Mouse (Mus musculus): ENCODE results near the gene Grk4. TPM values are rescaled to one million over a fixed set of nuclear protein-coding genes. Genes with fewer than 3 reads are reported as not detected.
"Not testable (repeated sequence)": the region's sequence is repeated elsewhere in the genome, so short reads cannot be mapped to it uniquely, and the experiment has no call there.

Grk4 gene
- polyA plus RNA-seq, 1 experiment from 2014 or later: 1.7 TPM

- H3K9ac ChIP-seq: no peak overlapping the region
- H3K4me2 ChIP-seq: no peak overlapping the region
- ATAC-seq (ENCODE audit: low FRiP score): no peak
- no peaks in the 10 kb centered on the region for H3K9me3 ChIP-seq
- no peak overlapping the region for H3K27ac ChIP-seq
- H3K36me3 ChIP-seq (replicated peaks): peaks cover 68% of the 10 kb centered on the region
- WGBS: 95% methylated on average over 9 of the region's 9 CpGs
- no peak overlapping the region for H3K4me3 ChIP-seq (replicated peaks)
- H3K4me1 ChIP-seq: peaks cover 8% of the 10 kb centered on the region
- H3K27me3 ChIP-seq: no peaks in the 10 kb centered on the region
Measured at GRCm38 (mm10) chr5:34654881-34655280, 5.3 kb upstream of the Grk4 start.

GRCm38 (mm10) chr5:34657556-34657955, 2.6 kb upstream of the Grk4 start:
- peaks cover 41% of the 10 kb centered on the region for H3K36me3 ChIP-seq (replicated peaks)

GRCm38 (mm10) chr5:34660591-34661130, 482 bp downstream of the Grk4 start:
- H3K4me1 ChIP-seq: peaks cover 8% of the 10 kb centered on the region
- H3K9ac ChIP-seq: peak overlapping the region; percentile 58
- no peaks in the 10 kb centered on the region for H3K9me3 ChIP-seq
- under 1% methylated on average over 57 of the region's 57 CpGs for WGBS
- peak overlapping the region; percentile 90 for H3K27ac ChIP-seq
- peak overlapping the region; percentile 70 for H3K4me2 ChIP-seq
- ATAC-seq (ENCODE audit: low FRiP score): no peak
- H3K4me3 ChIP-seq (replicated peaks): peak overlapping the region; percentile 63
- H3K36me3 ChIP-seq (replicated peaks): peaks cover 13% of the 10 kb centered on the region
- no peaks in the 10 kb centered on the region for H3K27me3 ChIP-seq

More at GRCm38 (mm10) chr5:34657556-34657955, 2.6 kb upstream of the Grk4 start:
- H3K27ac ChIP-seq: no peak overlapping the region
- no peak for ATAC-seq (ENCODE audit: low FRiP score)
- H3K4me3 ChIP-seq (replicated peaks): no peak overlapping the region
- WGBS: 95% methylated on average over 8 of the region's 8 CpGs
- no peaks in the 10 kb centered on the region for H3K27me3 ChIP-seq
- peaks cover 8% of the 10 kb centered on the region for H3K4me1 ChIP-seq
- no peak overlapping the region for H3K9ac ChIP-seq
- H3K4me2 ChIP-seq: no peak overlapping the region
- H3K9me3 ChIP-seq: no peaks in the 10 kb centered on the region

- Histone ChIP-seq H3K9me3 (no peaks in the 10 kb centered on the region), H3K27ac (no peak overlapping the region), H3K36me3 (replicated peaks) (peaks cover 3% of the 10 kb centered on the region; the same call in 1 of the 2 replicates), H3K4me1 (peaks cover 8% of the 10 kb centered on the region), H3K27me3 (no peaks in the 10 kb centered on the region), H3K4me3 (replicated peaks) (no peak overlapping the region), H3K4me2 (no peak overlapping the region), H3K9ac (no peak overlapping the region)
- WGBS: 86% methylated on average over 4 of the region's 4 CpGs
- no peak for ATAC-seq (ENCODE audit: low FRiP score)
Measured at GRCm38 (mm10) chr5:34661909-34662308, 1.7 kb downstream of the Grk4 start.

GRCm38 (mm10) chr5:34663231-34663630, 3.1 kb downstream of the Grk4 start:
- 93% methylated on average over 2 of the region's 2 CpGs for WGBS
- no peak overlapping the region for H3K27ac ChIP-seq
- no peak for ATAC-seq (ENCODE audit: low FRiP score)
- no peaks in the 10 kb centered on the region for H3K9me3 ChIP-seq
- H3K9ac ChIP-seq: no peak overlapping the region
- no peaks in the 10 kb centered on the region for H3K36me3 ChIP-seq (replicated peaks)
- H3K4me3 ChIP-seq (replicated peaks): no peak overlapping the region
- no peaks in the 10 kb centered on the region for H3K27me3 ChIP-seq
- no peak overlapping the region for H3K4me2 ChIP-seq
- peaks cover 8% of the 10 kb centered on the region for H3K4me1 ChIP-seq

GRCm38 (mm10) chr5:34669493-34669892, 9.3 kb downstream of the Grk4 start:
- no peaks in the 10 kb centered on the region for H3K4me1 ChIP-seq
- H3K27ac ChIP-seq: no peak overlapping the region
- WGBS: 72% methylated on average over 2 of the region's 2 CpGs
- H3K4me3 ChIP-seq (replicated peaks): no peak overlapping the region
- ATAC-seq (ENCODE audit: low FRiP score): no peak
- H3K36me3 ChIP-seq (replicated peaks): no peaks in the 10 kb centered on the region
- H3K27me3 ChIP-seq: no peaks in the 10 kb centered on the region
- no peaks in the 10 kb centered on the region for H3K9me3 ChIP-seq
- no peak overlapping the region for H3K4me2 ChIP-seq
- no peak overlapping the region for H3K9ac ChIP-seq

- WGBS: 74% methylated on average over 4 of the region's 4 CpGs
- Histone ChIP-seq H3K4me1 (no peaks in the 10 kb centered on the region), H3K9ac (no peak overlapping the region), H3K4me3 (replicated peaks) (no peak overlapping the region), H3K4me2 (no peak overlapping the region), H3K27me3 (no peaks in the 10 kb centered on the region), H3K27ac (no peak overlapping the region), H3K36me3 (replicated peaks) (no peaks in the 10 kb centered on the region), H3K9me3 (no peaks in the 10 kb centered on the region)
- no peak for ATAC-seq (ENCODE audit: low FRiP score)
Measured at GRCm38 (mm10) chr5:34670280-34670679, 10.1 kb downstream of the Grk4 start.

- Histone ChIP-seq H3K27ac (no peak overlapping the region), H3K9me3 (no peaks in the 10 kb centered on the region), H3K27me3 (no peaks in the 10 kb centered on the region), H3K4me2 (no peak overlapping the region), H3K4me3 (replicated peaks) (no peak overlapping the region), H3K4me1 (no peaks in the 10 kb centered on the region), H3K36me3 (replicated peaks) (no peaks in the 10 kb centered on the region), H3K9ac (no peak overlapping the region)
- no peak for ATAC-seq (ENCODE audit: low FRiP score)
- WGBS: 95% methylated on average over 1 of the region's 1 CpGs
Measured at GRCm38 (mm10) chr5:34689868-34690267, 29.7 kb downstream of the Grk4 start.

- H3K27me3 ChIP-seq: no peaks in the 10 kb centered on the region
- ATAC-seq (ENCODE audit: low FRiP score): no peak
- no peaks in the 10 kb centered on the region for H3K9me3 ChIP-seq
- no peaks in the 10 kb centered on the region for H3K36me3 ChIP-seq (replicated peaks)
- no peak overlapping the region for H3K9ac ChIP-seq
- H3K27ac ChIP-seq: no peak overlapping the region
- H3K4me1 ChIP-seq: no peaks in the 10 kb centered on the region
- no peak overlapping the region for H3K4me2 ChIP-seq
- WGBS: 66% methylated on average over 2 of the region's 2 CpGs
- no peak overlapping the region for H3K4me3 ChIP-seq (replicated peaks)
Measured at GRCm38 (mm10) chr5:34692782-34693181, 32.6 kb downstream of the Grk4 start.

GRCm38 (mm10) chr5:34695521-34695920, 35.3 kb downstream of the Grk4 start:
- Histone ChIP-seq H3K9me3 (no peaks in the 10 kb centered on the region), H3K4me3 (replicated peaks) (no peak overlapping the region), H3K9ac (no peak overlapping the region), H3K36me3 (replicated peaks) (no peaks in the 10 kb centered on the region), H3K4me1 (no peaks in the 10 kb centered on the region), H3K27me3 (no peaks in the 10 kb centered on the region), H3K27ac (no peak overlapping the region), H3K4me2 (no peak overlapping the region)
- no peak for ATAC-seq (ENCODE audit: low FRiP score)
- 77% methylated on average over 5 of the region's 5 CpGs for WGBS

GRCm38 (mm10) chr5:34708436-34708835, 48.3 kb downstream of the Grk4 start:
- H3K27me3 ChIP-seq: no peaks in the 10 kb centered on the region
- H3K4me3 ChIP-seq (replicated peaks): no peak overlapping the region
- no peaks in the 10 kb centered on the region for H3K4me1 ChIP-seq
- no peak overlapping the region for H3K27ac ChIP-seq
- no peak overlapping the region for H3K9ac ChIP-seq
- no peaks in the 10 kb centered on the region for H3K36me3 ChIP-seq (replicated peaks)
- H3K9me3 ChIP-seq: no peaks in the 10 kb centered on the region
- no peak overlapping the region for H3K4me2 ChIP-seq
- ATAC-seq (ENCODE audit: low FRiP score): no peak
- WGBS: 94% methylated on average over 1 of the region's 1 CpGs

GRCm38 (mm10) chr5:34714371-34714770, 54.2 kb downstream of the Grk4 start:
- H3K4me1 ChIP-seq; ATAC-seq (ENCODE audit: low FRiP score); H3K36me3 ChIP-seq (replicated peaks); H3K9ac ChIP-seq; H3K4me2 ChIP-seq; H3K4me3 ChIP-seq (replicated peaks); H3K27ac ChIP-seq; H3K9me3 ChIP-seq; H3K27me3 ChIP-seq: not testable (repeated sequence)
- WGBS: 84% methylated on average over 3 of the region's 3 CpGs

GRCm38 (mm10) chr5:34714816-34715215, 54.6 kb downstream of the Grk4 start:
- Histone ChIP-seq H3K9me3 (no peaks in the 10 kb centered on the region), H3K4me1 (no peaks in the 10 kb centered on the region), H3K27ac (no peak overlapping the region), H3K36me3 (replicated peaks) (no peaks in the 10 kb centered on the region), H3K4me3 (replicated peaks) (no peak overlapping the region), H3K4me2 (no peak overlapping the region), H3K27me3 (no peaks in the 10 kb centered on the region), H3K9ac (no peak overlapping the region)
- ATAC-seq (ENCODE audit: low FRiP score): no peak
- WGBS: 84% methylated on average over 5 of the region's 5 CpGs

Measured in forebrain, embryonic 12.5 days (tissue).